Mouse (Mus musculus): Measurements from ENCODE around the gene Med12l. TPM values are rescaled to one million over a fixed set of nuclear protein-coding genes. Genes with fewer than 3 reads are reported as not detected.

The Med12l gene
- total and polyA plus RNA-seq, 3 experiments: 2.5 to 8.2 (median 6.9) TPM

- no peak overlapping the region for H3K27ac ChIP-seq
- no peaks in the 10 kb centered on the region for H3K79me2 ChIP-seq (replicated peaks; ENCODE audit: control insufficient read depth, insufficient read depth, low read length)
- H3K4me3 ChIP-seq: no peak overlapping the region
- intact Hi-C loops (cut with DNase I): no loop called here
- no peaks in the 10 kb centered on the region for H3K27me3 ChIP-seq (ENCODE audit: control insufficient read depth, insufficient read depth, low read length)
- DNase-seq: no peak
- H3K36me3 ChIP-seq (ENCODE audit: control insufficient read depth, insufficient read depth, low read length): no peaks in the 10 kb centered on the region
- TF ChIP-seq POLR2A (IDR thresholded peaks at IDR 0.05; ENCODE audit: insufficient read depth, low read depth, low read length) (no peak), EP300 (IDR thresholded peaks at IDR 0.05; ENCODE audit: insufficient read depth, low read depth, low read length) (no peak), CTCF (IDR thresholded peaks at IDR 0.05) (no peak)
- no peaks in the 10 kb centered on the region for H3K4me1 ChIP-seq (ENCODE audit: control insufficient read depth, insufficient read depth, low read length)
- H3K9ac ChIP-seq (ENCODE audit: low read depth, low read length): no peak overlapping the region
These were observed 176.5 kb downstream of the Med12l start for GRCm38 (mm10) chr3:59182129-59182528.

- no peak for TF ChIP-seq EP300 (IDR thresholded peaks at IDR 0.05; ENCODE audit: insufficient read depth, low read depth, low read length)
- no peak for TF ChIP-seq POLR2A (IDR thresholded peaks at IDR 0.05; ENCODE audit: insufficient read depth, low read depth, low read length)
- no peak for TF ChIP-seq CTCF (IDR thresholded peaks at IDR 0.05)
- WGBS: 57% methylated on average over 4 of the region's 4 CpGs
- Histone ChIP-seq H3K4me3 (no peak overlapping the region), H3K79me2 (replicated peaks; ENCODE audit: control insufficient read depth, insufficient read depth, low read length) (no peaks in the 10 kb centered on the region), H3K27me3 (ENCODE audit: control insufficient read depth, insufficient read depth, low read length) (no peaks in the 10 kb centered on the region), H3K9ac (ENCODE audit: low read depth, low read length) (no peak overlapping the region), H3K36me3 (ENCODE audit: control insufficient read depth, insufficient read depth, low read length) (no peaks in the 10 kb centered on the region), H3K27ac (no peak overlapping the region), H3K4me1 (ENCODE audit: control insufficient read depth, insufficient read depth, low read length) (no peaks in the 10 kb centered on the region)
- intact Hi-C loops (cut with DNase I): no loop called here
- DNase-seq: no peak
These were observed 180.0 kb downstream of the Med12l start for GRCm38 (mm10) chr3:59185662-59186061.

GRCm38 (mm10) chr3:59187336-59187735 is 181.7 kb downstream of the Med12l start:
- intact Hi-C loops (cut with DNase I): no loop called here

GRCm38 (mm10) chr3:59191674-59192073 is 186.0 kb downstream of the Med12l start:
- WGBS: 94% methylated on average over 6 of the region's 6 CpGs

More at GRCm38 (mm10) chr3:59187336-59187735, 181.7 kb downstream of the Med12l start:
- H3K9ac ChIP-seq (ENCODE audit: low read depth, low read length): no peak overlapping the region
- H3K27ac ChIP-seq: no peak overlapping the region
- no peak overlapping the region for H3K4me3 ChIP-seq
- H3K4me1 ChIP-seq (ENCODE audit: control insufficient read depth, insufficient read depth, low read length): no peaks in the 10 kb centered on the region
- 66% methylated on average over 4 of the region's 4 CpGs for WGBS
- TF ChIP-seq CTCF (IDR thresholded peaks at IDR 0.05): no peak
- TF ChIP-seq POLR2A (IDR thresholded peaks at IDR 0.05; ENCODE audit: insufficient read depth, low read depth, low read length): no peak
- no peak for TF ChIP-seq EP300 (IDR thresholded peaks at IDR 0.05; ENCODE audit: insufficient read depth, low read depth, low read length)
- no peaks in the 10 kb centered on the region for H3K36me3 ChIP-seq (ENCODE audit: control insufficient read depth, insufficient read depth, low read length)
- H3K79me2 ChIP-seq (replicated peaks; ENCODE audit: control insufficient read depth, insufficient read depth, low read length): no peaks in the 10 kb centered on the region
- no peaks in the 10 kb centered on the region for H3K27me3 ChIP-seq (ENCODE audit: control insufficient read depth, insufficient read depth, low read length)
- DNase-seq: no peak

GRCm38 (mm10) chr3:59194099-59194498 is 188.5 kb downstream of the Med12l start:
- no peaks in the 10 kb centered on the region for H3K36me3 ChIP-seq (ENCODE audit: control insufficient read depth, insufficient read depth, low read length)
- intact Hi-C loops (cut with DNase I): no loop called here
- H3K4me1 ChIP-seq (ENCODE audit: control insufficient read depth, insufficient read depth, low read length): no peaks in the 10 kb centered on the region
- H3K4me3 ChIP-seq: no peak overlapping the region
- H3K27me3 ChIP-seq (ENCODE audit: control insufficient read depth, insufficient read depth, low read length): no peaks in the 10 kb centered on the region
- TF ChIP-seq EP300 (IDR thresholded peaks at IDR 0.05; ENCODE audit: insufficient read depth, low read depth, low read length) (no peak), CTCF (IDR thresholded peaks at IDR 0.05) (no peak), POLR2A (IDR thresholded peaks at IDR 0.05; ENCODE audit: insufficient read depth, low read depth, low read length) (no peak)
- H3K27ac ChIP-seq: no peak overlapping the region
- DNase-seq: no peak
- WGBS: 90% methylated on average over 7 of the region's 7 CpGs
- no peak overlapping the region for H3K9ac ChIP-seq (ENCODE audit: low read depth, low read length)
- H3K79me2 ChIP-seq (replicated peaks; ENCODE audit: control insufficient read depth, insufficient read depth, low read length): no peaks in the 10 kb centered on the region

More at GRCm38 (mm10) chr3:59191674-59192073, 186.0 kb downstream of the Med12l start:
- intact Hi-C loops (cut with DNase I): no loop called here
- Histone ChIP-seq H3K4me3 (no peak overlapping the region), H3K36me3 (ENCODE audit: control insufficient read depth, insufficient read depth, low read length) (no peaks in the 10 kb centered on the region), H3K79me2 (replicated peaks; ENCODE audit: control insufficient read depth, insufficient read depth, low read length) (no peaks in the 10 kb centered on the region), H3K4me1 (ENCODE audit: control insufficient read depth, insufficient read depth, low read length) (no peaks in the 10 kb centered on the region), H3K9ac (ENCODE audit: low read depth, low read length) (no peak overlapping the region), H3K27me3 (ENCODE audit: control insufficient read depth, insufficient read depth, low read length) (no peaks in the 10 kb centered on the region), H3K27ac (no peak overlapping the region)
- no peak for TF ChIP-seq CTCF (IDR thresholded peaks at IDR 0.05)
- TF ChIP-seq EP300 (IDR thresholded peaks at IDR 0.05; ENCODE audit: insufficient read depth, low read depth, low read length): no peak
- TF ChIP-seq POLR2A (IDR thresholded peaks at IDR 0.05; ENCODE audit: insufficient read depth, low read depth, low read length): no peak
- DNase-seq: no peak

- Histone ChIP-seq H3K27me3 (ENCODE audit: control insufficient read depth, insufficient read depth, low read length) (no peaks in the 10 kb centered on the region), H3K4me3 (no peak within 1 kb of the TSS), H3K27ac (no peak within 1 kb of the TSS), H3K36me3 (ENCODE audit: control insufficient read depth, insufficient read depth, low read length) (no peaks in the 10 kb centered on the region), H3K9ac (ENCODE audit: low read depth, low read length) (no peak within 1 kb of the TSS), H3K79me2 (replicated peaks; ENCODE audit: control insufficient read depth, insufficient read depth, low read length) (no peaks in the 10 kb centered on the region), H3K4me1 (ENCODE audit: control insufficient read depth, insufficient read depth, low read length) (no peaks in the 10 kb centered on the region)
- TF ChIP-seq POLR2A (IDR thresholded peaks at IDR 0.05; ENCODE audit: insufficient read depth, low read depth, low read length) (no peak), CTCF (IDR thresholded peaks at IDR 0.05) (no peak), EP300 (IDR thresholded peaks at IDR 0.05; ENCODE audit: insufficient read depth, low read depth, low read length) (no peak)
- 82% methylated on average over 7 of the region's 7 CpGs for WGBS
- DNase-seq: no peak
- intact Hi-C loops (cut with DNase I): no loop called here
These were observed 189.3 kb downstream of the Med12l start, which contains the start of gene Gpr87 for GRCm38 (mm10) chr3:59194938-59195337. Gene Gpr87, minus strand, starts transcription at chr3:59195104.

Measured in heart, adult 2 months (tissue).